Mouse (Mus musculus) spleen, adult 2 months (tissue): Measurements from ENCODE around the gene Unc45a. TPM values are rescaled to one million over a fixed set of nuclear protein-coding genes. Genes with fewer than 3 reads are reported as not detected.
"Not testable (repeated sequence)": the region's sequence is repeated elsewhere in the genome, so short reads cannot be mapped to it uniquely, and the experiment has no call there.

Experiments
- DNase-seq, 2 experiments: peaks; one replicate each; pipeline versions ENCODE4 v3.0.0 to v3.0.0-alpha.2; 2012 to 2021; ENCODE audit warnings: low spot score in 2 of 2, low read depth in 1 of 2
- H3K27ac ChIP-seq: fragments of 200-500 bp; 2 replicates; pipeline ENCODE4 v1.5.1; 2012; ENCODE audit warnings: low read length, inconsistent platforms; ENCODE audit not compliant: insufficient read depth
- H3K27me3 ChIP-seq: fragments of 200-500 bp; 2 replicates; pipeline ENCODE4 v1.6.1; 2012; ENCODE audit warnings: mild to moderate bottlenecking, moderate library complexity, low read length, inconsistent platforms; ENCODE audit not compliant: control insufficient read depth, insufficient read depth
- H3K36me3 ChIP-seq: fragments of 200-500 bp; 2 replicates; pipeline ENCODE4 v1.6.1; 2012; ENCODE audit warnings: mild to moderate bottlenecking, low read length, inconsistent platforms; ENCODE audit not compliant: control insufficient read depth, insufficient read depth
- H3K4me1 ChIP-seq: fragments of 200-500 bp; 2 replicates; pipeline ENCODE4 v1.6.1; 2011; ENCODE audit warnings: inconsistent platforms; ENCODE audit not compliant: control insufficient read depth, insufficient read depth, insufficient read length
- H3K4me3 ChIP-seq: fragments of 200-500 bp; 2 replicates; pipeline ENCODE4 v1.5.1; 2011; ENCODE audit warnings: mild to moderate bottlenecking, inconsistent platforms; ENCODE audit not compliant: insufficient read depth, insufficient read length; ENCODE audit errors: extremely low read depth
- CTCF ChIP-seq: fragments of 200-500 bp; IDR thresholded peaks from 2 replicates; pipeline ENCODE4 v1.5.1; 2011; ENCODE audit warnings: mild to moderate bottlenecking, inconsistent platforms; ENCODE audit not compliant: insufficient read depth, insufficient read length, insufficient replicate concordance; ENCODE audit errors: extremely low read depth
- POLR2A ChIP-seq: fragments of 200-500 bp; IDR thresholded peaks from 2 replicates; pipeline ENCODE4 v1.6.1; 2011; ENCODE audit warnings: low read depth, low read length, inconsistent platforms
- WGBS: fragments of 180-500 bp; shearing (Covaris S2); methylation state at CpG from one replicate; pipeline ENCODE4 v1.1.7; 2018; 5-methylcytosine and 5-hydroxymethylcytosine counted together
- polyA plus RNA-seq: library from polyadenylated mRNA; depleted of rRNA; stranded (reverse); fragments of >200 nt; gene quantifications from 2 replicates; pipeline ENCODE4 v1.2.3, GENCODE M21; 2012

Gene Unc45a
- polyA plus RNA-seq, 1 experiment: 53.7 TPM

DNA sequence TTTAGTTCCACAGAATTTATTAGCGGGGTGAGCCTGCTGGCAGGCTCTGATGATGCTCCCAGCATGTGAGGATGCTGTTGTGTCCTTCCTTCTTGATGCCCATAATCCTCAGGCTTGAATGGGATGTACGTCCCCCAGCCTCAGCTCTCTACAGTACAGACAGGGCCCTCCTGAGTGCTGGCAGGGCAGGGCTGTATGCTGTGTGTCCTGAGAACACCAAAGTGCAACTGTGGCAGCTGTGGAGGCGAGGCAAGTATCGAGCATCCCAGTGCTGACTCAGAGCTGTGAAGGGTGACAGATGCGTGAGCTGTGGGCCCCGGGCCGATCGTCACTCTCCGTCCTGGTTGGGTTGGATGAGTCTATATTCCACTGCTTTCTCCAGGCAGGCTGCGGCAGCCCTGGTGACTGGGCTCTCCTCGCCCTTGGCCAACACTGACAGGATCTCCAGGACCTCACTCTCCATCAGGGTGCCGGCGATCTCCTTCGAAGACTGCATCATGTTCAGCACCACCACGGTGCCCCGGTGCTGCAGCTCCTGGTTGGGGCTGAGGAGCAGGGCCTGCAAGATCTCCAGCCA is 15.4 kb downstream of the Unc45a start:
- 97% methylated on average over 16 of the region's 16 CpGs for WGBS
- no peak for DNase-seq
- H3K36me3 ChIP-seq: peaks cover 27% of the 10 kb centered on the region
- no peak for TF ChIP-seq POLR2A
- TF ChIP-seq CTCF: no peak
- H3K27ac ChIP-seq: no peak overlapping the region
- no peak overlapping the region for H3K4me3 ChIP-seq
- no peaks in the 10 kb centered on the region for H3K4me1 ChIP-seq
- H3K27me3 ChIP-seq: no peaks in the 10 kb centered on the region

- H3K4me3 ChIP-seq, H3K4me1 ChIP-seq: not testable (repeated sequence)
Observed at GRCm38 (mm10) chr7:80324816-80325119, 16.0 kb downstream of the Unc45a start.

GRCm38 (mm10) chr7:80324043-80324815 is 16.6 kb downstream of the Unc45a start, which contains the start of gene Rccd1:
Gene Rccd1, minus strand, starts transcription at chr7:80324454.
- H3K36me3 ChIP-seq: peaks cover 21% of the 10 kb centered on the region
- no peaks in the 10 kb centered on the region for H3K4me1 ChIP-seq
- TF ChIP-seq CTCF: no peak
- peak; percentile 73 for TF ChIP-seq POLR2A
- WGBS: 2% methylated on average over 38 of the region's 38 CpGs
- DNase-seq: peak; percentile 89 to 93
- H3K27me3 ChIP-seq: no peaks in the 10 kb centered on the region
- peak within 1 kb of the TSS; percentile 93 for H3K4me3 ChIP-seq
- peak within 1 kb of the TSS; percentile 94 for H3K27ac ChIP-seq

More at GRCm38 (mm10) chr7:80324816-80325119, 16.0 kb downstream of the Unc45a start:
- not testable (repeated sequence) for DNase-seq, H3K27me3 ChIP-seq, H3K27ac ChIP-seq
- peaks cover 25% of the 10 kb centered on the region for H3K36me3 ChIP-seq
- 40% methylated on average over 5 of the region's 5 CpGs for WGBS

DNA sequence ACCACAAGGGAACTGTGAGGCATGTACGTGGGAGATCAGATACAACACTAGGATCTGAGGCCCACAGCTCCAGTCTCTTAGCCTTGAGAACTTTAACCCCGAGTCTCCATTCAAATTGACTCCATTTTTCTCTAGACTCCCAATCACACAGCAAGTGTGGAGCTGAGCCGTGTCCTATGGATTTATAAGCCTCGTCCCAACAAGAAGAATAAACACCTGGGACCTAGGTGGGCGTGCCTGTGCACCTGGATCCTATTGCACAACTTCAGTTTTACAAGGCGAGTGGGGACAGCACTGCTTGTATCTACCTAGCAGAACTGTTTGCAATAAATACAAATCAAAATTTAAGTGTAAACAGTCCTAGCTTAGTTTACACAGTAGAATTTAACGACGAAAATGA is 17.5 kb downstream of the Unc45a start:
- Histone ChIP-seq H3K27me3 (no peaks in the 10 kb centered on the region), H3K4me3 (peak overlapping the region; percentile 93), H3K4me1 (no peaks in the 10 kb centered on the region), H3K27ac (no peak overlapping the region), H3K36me3 (peaks cover 15% of the 10 kb centered on the region)
- WGBS: 18% methylated on average over 8 of the region's 8 CpGs
- no peak for DNase-seq
- TF ChIP-seq CTCF: no peak
- no peak for TF ChIP-seq POLR2A

GRCm38 (mm10) chr7:80319846-80320496 is 20.8 kb downstream of the Unc45a start:
- WGBS: 97% methylated on average over 19 of the region's 19 CpGs
- peaks cover 4% of the 10 kb centered on the region; the same call in 1 of the 2 replicates for H3K36me3 ChIP-seq

DNA sequence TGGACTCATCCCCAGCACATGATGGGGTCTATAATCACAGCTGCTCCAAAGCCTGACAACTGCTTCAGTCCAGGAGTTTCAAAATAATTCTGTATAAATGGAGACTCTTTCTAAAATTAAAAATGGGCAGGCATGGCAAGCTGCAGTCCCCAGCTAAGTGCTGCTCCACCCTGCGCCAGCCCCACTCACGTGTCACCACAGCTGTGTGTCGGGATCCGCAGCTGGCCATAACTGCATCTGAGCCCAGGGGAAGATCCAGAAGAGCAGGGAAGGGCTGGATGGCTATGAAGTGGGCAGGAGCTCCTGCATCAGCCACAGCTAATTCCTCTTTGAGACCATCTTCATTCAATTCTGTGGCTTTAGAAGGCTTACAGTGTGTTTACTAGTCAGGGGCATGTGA is 22.1 kb downstream of the Unc45a start:
- 94% methylated on average over 4 of the region's 4 CpGs for WGBS
- no peak for DNase-seq
- Histone ChIP-seq H3K36me3 (peaks cover 7% of the 10 kb centered on the region), H3K4me1 (no peaks in the 10 kb centered on the region), H3K27ac (no peak overlapping the region), H3K4me3 (no peak overlapping the region), H3K27me3 (no peaks in the 10 kb centered on the region)
- TF ChIP-seq CTCF (no peak), POLR2A (no peak)

More at GRCm38 (mm10) chr7:80319846-80320496, 20.8 kb downstream of the Unc45a start:
- no peak for DNase-seq
- no peaks in the 10 kb centered on the region for H3K27me3 ChIP-seq
- H3K4me3 ChIP-seq: no peak overlapping the region
- TF ChIP-seq CTCF (no peak), POLR2A (no peak)
- no peak overlapping the region for H3K27ac ChIP-seq
- H3K4me1 ChIP-seq: no peaks in the 10 kb centered on the region
